Mouse (Mus musculus): Measurements from ENCODE around the gene Sppl3. TPM values are rescaled to one million over a fixed set of nuclear protein-coding genes. Genes with fewer than 3 reads are reported as not detected.
A peak's percentile ranks its signal among the peaks of the same experiment; 100 is the strongest.

Gene Sppl3
- polyA plus RNA-seq, 1 experiment from 2014 or later, result 39.9 TPM

- no peak overlapping the region for H3K9ac ChIP-seq (ENCODE audit: low read length)
- H3K27me3 ChIP-seq (ENCODE audit: control insufficient read depth, insufficient read depth, low read length), result no peaks in the 10 kb centered on the region
- no peak for ATAC-seq (ENCODE audit: insufficient number of reproducible peaks, insufficient read depth, low FRiP score, low read depth)
- H3K9me3 ChIP-seq (ENCODE audit: control insufficient read depth, low read length), result no peaks in the 10 kb centered on the region
- H3K4me1 ChIP-seq (ENCODE audit: control insufficient read depth in 2 of 2, insufficient read depth in 2 of 2, low read length in 2 of 2), result peaks cover 0 to 17% of the 10 kb centered on the region in 2 experiments; a peak in 2 of 4 replicates
- H3K4me2 ChIP-seq (ENCODE audit: low read length), result no peak overlapping the region
- H3K4me3 ChIP-seq (ENCODE audit: control insufficient read depth in 1 of 2, insufficient read depth in 1 of 2, low read depth in 1 of 2, low read length in 2 of 2), result no peak overlapping the region
- H3K36me3 ChIP-seq (ENCODE audit: control insufficient read depth, insufficient read depth, low read length), result no peaks in the 10 kb centered on the region
- 41% methylated on average over 4 of the region's 4 CpGs for WGBS
- no peak overlapping the region for H3K27ac ChIP-seq (replicated peaks in 1 of 2; ENCODE audit: control insufficient read depth in 1 of 2, insufficient read depth in 1 of 2, low read depth in 2 of 2, low read length in 2 of 2)
These were observed 29.8 kb downstream of the Sppl3 start for GRCm38 (mm10) chr5:115040756-115041155.

GRCm38 (mm10) chr5:115043626-115044025, 32.7 kb downstream of the Sppl3 start:
- 84% methylated on average over 4 of the region's 4 CpGs for WGBS
- H3K4me2 ChIP-seq (ENCODE audit: low read length), result no peak overlapping the region
- peaks cover 0 to 13% of the 10 kb centered on the region in 2 experiments; a peak in 2 of 4 replicates for H3K4me1 ChIP-seq (ENCODE audit: control insufficient read depth in 2 of 2, insufficient read depth in 2 of 2, low read length in 2 of 2)
- H3K9me3 ChIP-seq (ENCODE audit: control insufficient read depth, low read length), result no peaks in the 10 kb centered on the region
- no peak overlapping the region for H3K27ac ChIP-seq (replicated peaks in 1 of 2; ENCODE audit: control insufficient read depth in 1 of 2, insufficient read depth in 1 of 2, low read depth in 2 of 2, low read length in 2 of 2)
- H3K9ac ChIP-seq (ENCODE audit: low read length), result no peak overlapping the region
- no peak overlapping the region for H3K4me3 ChIP-seq (ENCODE audit: control insufficient read depth in 1 of 2, insufficient read depth in 1 of 2, low read depth in 1 of 2, low read length in 2 of 2)
- no peaks in the 10 kb centered on the region for H3K27me3 ChIP-seq (ENCODE audit: control insufficient read depth, insufficient read depth, low read length)
- no peaks in the 10 kb centered on the region for H3K36me3 ChIP-seq (ENCODE audit: control insufficient read depth, insufficient read depth, low read length)
- no peak for ATAC-seq (ENCODE audit: insufficient number of reproducible peaks, insufficient read depth, low FRiP score, low read depth)

- Histone ChIP-seq H3K9ac (ENCODE audit: low read length) (no peak overlapping the region), H3K9me3 (ENCODE audit: control insufficient read depth, low read length) (no peaks in the 10 kb centered on the region), H3K4me3 (ENCODE audit: control insufficient read depth in 1 of 2, insufficient read depth in 1 of 2, low read depth in 1 of 2, low read length in 2 of 2) (no peak overlapping the region), H3K36me3 (ENCODE audit: control insufficient read depth, insufficient read depth, low read length) (no peaks in the 10 kb centered on the region), H3K4me1 (ENCODE audit: control insufficient read depth in 2 of 2, insufficient read depth in 2 of 2, low read length in 2 of 2) (peaks cover 0 to 13% of the 10 kb centered on the region in 2 experiments; a peak in 2 of 4 replicates), H3K27me3 (ENCODE audit: control insufficient read depth, insufficient read depth, low read length) (no peaks in the 10 kb centered on the region), H3K4me2 (ENCODE audit: low read length) (no peak overlapping the region), H3K27ac (replicated peaks in 1 of 2; ENCODE audit: control insufficient read depth in 1 of 2, insufficient read depth in 1 of 2, low read depth in 2 of 2, low read length in 2 of 2) (no peak overlapping the region)
- WGBS, result 85% methylated on average over 2 of the region's 2 CpGs
- ATAC-seq (ENCODE audit: insufficient number of reproducible peaks, insufficient read depth, low FRiP score, low read depth), result no peak
These were observed 34.3 kb downstream of the Sppl3 start for GRCm38 (mm10) chr5:115045146-115045677.

- Histone ChIP-seq H3K9me3 (ENCODE audit: control insufficient read depth, low read length) (no peaks in the 10 kb centered on the region), H3K27ac (replicated peaks in 1 of 2; ENCODE audit: control insufficient read depth in 1 of 2, insufficient read depth in 1 of 2, low read depth in 2 of 2, low read length in 2 of 2) (no peak overlapping the region), H3K4me3 (ENCODE audit: control insufficient read depth in 1 of 2, insufficient read depth in 1 of 2, low read depth in 1 of 2, low read length in 2 of 2) (no peak overlapping the region), H3K4me2 (ENCODE audit: low read length) (no peak overlapping the region), H3K4me1 (ENCODE audit: control insufficient read depth in 2 of 2, insufficient read depth in 2 of 2, low read length in 2 of 2) (peaks cover 11 to 38% of the 10 kb centered on the region in 2 experiments), H3K9ac (ENCODE audit: low read length) (no peak overlapping the region), H3K36me3 (ENCODE audit: control insufficient read depth, insufficient read depth, low read length) (no peaks in the 10 kb centered on the region), H3K27me3 (ENCODE audit: control insufficient read depth, insufficient read depth, low read length) (no peaks in the 10 kb centered on the region)
- 89% methylated on average over 6 of the region's 6 CpGs for WGBS
- ATAC-seq (ENCODE audit: insufficient number of reproducible peaks, insufficient read depth, low FRiP score, low read depth), result no peak
These were observed 38.8 kb downstream of the Sppl3 start for GRCm38 (mm10) chr5:115049692-115050091.

- no peaks in the 10 kb centered on the region for H3K9me3 ChIP-seq (ENCODE audit: control insufficient read depth, low read length)
- 82% methylated on average over 6 of the region's 6 CpGs for WGBS
- H3K9ac ChIP-seq (ENCODE audit: low read length), result no peak overlapping the region
- ATAC-seq (ENCODE audit: insufficient number of reproducible peaks, insufficient read depth, low FRiP score, low read depth), result no peak
- no peak overlapping the region for H3K4me3 ChIP-seq (ENCODE audit: control insufficient read depth in 1 of 2, insufficient read depth in 1 of 2, low read depth in 1 of 2, low read length in 2 of 2)
- H3K4me2 ChIP-seq (ENCODE audit: low read length), result no peak overlapping the region
- H3K4me1 ChIP-seq (ENCODE audit: control insufficient read depth in 2 of 2, insufficient read depth in 2 of 2, low read length in 2 of 2), result peaks cover 13 to 40% of the 10 kb centered on the region in 2 experiments
- H3K27me3 ChIP-seq (ENCODE audit: control insufficient read depth, insufficient read depth, low read length), result no peaks in the 10 kb centered on the region
- H3K27ac ChIP-seq (replicated peaks in 1 of 2; ENCODE audit: control insufficient read depth in 1 of 2, insufficient read depth in 1 of 2, low read depth in 2 of 2, low read length in 2 of 2), result no peak overlapping the region
- no peaks in the 10 kb centered on the region for H3K36me3 ChIP-seq (ENCODE audit: control insufficient read depth, insufficient read depth, low read length)
These were observed 39.8 kb downstream of the Sppl3 start for GRCm38 (mm10) chr5:115050776-115051175.

- Histone ChIP-seq H3K27ac (replicated peaks in 1 of 2; ENCODE audit: control insufficient read depth in 1 of 2, insufficient read depth in 1 of 2, low read depth in 2 of 2, low read length in 2 of 2) (0 out of 4 replicates have a peak overlapping the region, but pooled peaks of 1 of the 2 experiments have one; percentile 0), H3K4me2 (ENCODE audit: low read length) (no peak overlapping the region), H3K4me3 (ENCODE audit: control insufficient read depth in 1 of 2, insufficient read depth in 1 of 2, low read depth in 1 of 2, low read length in 2 of 2) (no peak overlapping the region), H3K9ac (ENCODE audit: low read length) (no peak overlapping the region; the same call in 1 of the 2 replicates), H3K36me3 (ENCODE audit: control insufficient read depth, insufficient read depth, low read length) (no peaks in the 10 kb centered on the region), H3K27me3 (ENCODE audit: control insufficient read depth, insufficient read depth, low read length) (no peaks in the 10 kb centered on the region), H3K9me3 (ENCODE audit: control insufficient read depth, low read length) (no peaks in the 10 kb centered on the region), H3K4me1 (ENCODE audit: control insufficient read depth in 2 of 2, insufficient read depth in 2 of 2, low read length in 2 of 2) (peaks cover 13 to 40% of the 10 kb centered on the region in 2 experiments)
- ATAC-seq (ENCODE audit: insufficient number of reproducible peaks, insufficient read depth, low FRiP score, low read depth), result no peak
- WGBS, result 59% methylated on average over 8 of the region's 8 CpGs
These were observed 41.6 kb downstream of the Sppl3 start for GRCm38 (mm10) chr5:115052546-115052945.

- H3K4me1 ChIP-seq (ENCODE audit: control insufficient read depth in 2 of 2, insufficient read depth in 2 of 2, low read length in 2 of 2), result peaks cover 17 to 47% of the 10 kb centered on the region in 2 experiments
- no peaks in the 10 kb centered on the region for H3K27me3 ChIP-seq (ENCODE audit: control insufficient read depth, insufficient read depth, low read length)
- no peaks in the 10 kb centered on the region for H3K36me3 ChIP-seq (ENCODE audit: control insufficient read depth, insufficient read depth, low read length)
- H3K27ac ChIP-seq (replicated peaks in 1 of 2; ENCODE audit: control insufficient read depth in 1 of 2, insufficient read depth in 1 of 2, low read depth in 2 of 2, low read length in 2 of 2), result no peak overlapping the region
- H3K9ac ChIP-seq (ENCODE audit: low read length), result no peak overlapping the region
- H3K4me3 ChIP-seq (ENCODE audit: control insufficient read depth in 1 of 2, insufficient read depth in 1 of 2, low read depth in 1 of 2, low read length in 2 of 2), result no peak overlapping the region
- 84% methylated on average over 22 of the region's 22 CpGs for WGBS
- H3K9me3 ChIP-seq (ENCODE audit: control insufficient read depth, low read length), result no peaks in the 10 kb centered on the region
- ATAC-seq (ENCODE audit: insufficient number of reproducible peaks, insufficient read depth, low FRiP score, low read depth), result no peak
- no peak overlapping the region for H3K4me2 ChIP-seq (ENCODE audit: low read length)
These were observed 43.0 kb downstream of the Sppl3 start for GRCm38 (mm10) chr5:115053791-115054396.

All from heart, embryonic 14.5 days (tissue).